Mouse (Mus musculus) thymus, postnatal 10 days (tissue): ENCODE results near the gene Flywch2.
"Not testable (repeated sequence)": the region's sequence is repeated elsewhere in the genome, so short reads cannot be mapped to it uniquely, and the experiment has no call there.

Experiments used
- DNase-seq, 2 experiments: peaks; one replicate each; pipeline ENCODE4 v3.0.0; 2021; ENCODE audit warnings: low spot score in 2 of 2

The Flywch2 gene

GRCm38 (mm10) chr17:23790269-23791078 lies 4.6 kb upstream of the Flywch2 start, which contains the start of gene Srrm2:
TSS of gene Srrm2 (plus strand) at chr17:23790532.
- peak; percentile 18 to 40 for DNase-seq

- DNase-seq: no peak
Observed at GRCm38 (mm10) chr17:23789749-23790268, 3.9 kb upstream of the Flywch2 start.

GRCm38 (mm10) chr17:23788973-23789372 lies 3.1 kb upstream of the Flywch2 start:
- no peak for DNase-seq

DNA sequence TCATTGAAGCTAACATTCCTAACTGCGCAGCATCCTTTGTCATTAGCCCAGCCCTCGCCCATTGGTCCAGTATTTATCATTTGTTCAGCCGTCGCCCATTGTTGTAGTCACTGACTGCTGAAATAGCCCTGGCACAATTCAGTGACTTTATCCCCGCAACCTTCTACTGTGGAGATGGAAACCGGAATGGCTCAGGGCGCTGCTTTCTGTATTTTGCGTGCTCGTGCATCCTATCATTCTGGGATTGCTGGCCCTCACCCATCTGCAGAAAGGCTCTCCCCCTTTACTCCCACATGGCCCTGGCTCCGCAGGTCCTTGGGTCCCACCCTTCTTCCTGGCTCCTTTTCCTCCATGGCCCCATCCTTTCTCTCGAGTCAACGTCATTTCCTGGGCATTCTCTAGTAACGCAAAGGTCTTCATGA lies 640 bp upstream of the Flywch2 start:
- no peak for DNase-seq

GRCm38 (mm10) chr17:23783352-23783751 lies 2.5 kb downstream of the Flywch2 start:
- no peak for DNase-seq

DNA sequence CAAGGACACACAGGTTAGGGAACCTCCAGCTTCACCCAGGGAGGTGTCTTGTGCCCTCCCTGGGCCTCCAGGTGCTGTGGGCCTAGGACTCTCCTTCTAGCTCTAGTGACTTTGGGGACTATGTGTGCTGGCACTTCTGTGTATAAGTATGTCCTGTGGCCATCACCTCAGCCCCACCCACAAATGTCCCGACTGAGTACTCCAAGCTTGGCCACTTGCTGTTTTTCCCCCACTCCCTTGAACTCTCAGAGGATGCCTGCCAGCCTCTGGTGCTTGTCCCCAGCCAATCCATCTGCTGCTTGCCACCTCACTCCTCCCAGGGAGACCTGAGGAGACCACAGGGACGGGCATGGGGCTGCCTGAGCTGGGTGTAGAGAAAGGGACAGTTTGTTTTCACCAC lies 7.4 kb downstream of the Flywch2 start:
- DNase-seq: no peak

- DNase-seq: no peak
Observed at GRCm38 (mm10) chr17:23777141-23777540, 8.7 kb downstream of the Flywch2 start.

GRCm38 (mm10) chr17:23776216-23776615 lies 9.7 kb downstream of the Flywch2 start:
- no peak for DNase-seq

- DNase-seq: peak; percentile 72 to 86
Observed at GRCm38 (mm10) chr17:23774090-23774489, 11.8 kb downstream of the Flywch2 start.

DNA sequence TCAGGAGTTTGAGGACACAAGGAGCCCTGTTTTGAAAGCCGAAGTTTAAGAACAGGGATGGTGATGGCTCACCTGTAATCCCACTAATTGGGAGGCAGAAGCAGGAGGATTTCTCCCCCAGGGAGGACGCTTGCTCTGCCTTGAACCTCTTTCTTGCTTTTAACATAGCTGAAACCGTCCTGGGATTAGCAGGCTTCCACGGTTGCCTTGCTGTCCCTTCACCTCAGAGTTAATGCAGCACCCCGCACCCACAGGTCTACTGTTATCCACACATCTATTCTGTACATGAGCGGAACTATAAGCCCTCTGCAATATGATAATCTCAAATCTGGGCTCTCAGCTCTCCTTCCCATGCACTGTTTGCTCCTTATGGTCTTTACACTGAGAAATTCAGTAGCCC lies 12.2 kb downstream of the Flywch2 start:
- DNase-seq: no peak

- DNase-seq: not testable (repeated sequence)
Observed at GRCm38 (mm10) chr17:23772219-23772556, 13.7 kb downstream of the Flywch2 start.

GRCm38 (mm10) chr17:23771284-23772218 lies 14.3 kb downstream of the Flywch2 start, which contains the start of gene Flywch1:
TSS of gene Flywch1 (minus strand) at chr17:23771602.
- peak; percentile 96 to 98 for DNase-seq

- DNase-seq: no peak
Observed at GRCm38 (mm10) chr17:23770896-23771283, 15.0 kb downstream of the Flywch2 start.

GRCm38 (mm10) chr17:23770493-23770892 lies 15.4 kb downstream of the Flywch2 start:
- DNase-seq: no peak

GRCm38 (mm10) chr17:23762976-23763375 lies 22.9 kb downstream of the Flywch2 start:
- DNase-seq: no peak

DNA sequence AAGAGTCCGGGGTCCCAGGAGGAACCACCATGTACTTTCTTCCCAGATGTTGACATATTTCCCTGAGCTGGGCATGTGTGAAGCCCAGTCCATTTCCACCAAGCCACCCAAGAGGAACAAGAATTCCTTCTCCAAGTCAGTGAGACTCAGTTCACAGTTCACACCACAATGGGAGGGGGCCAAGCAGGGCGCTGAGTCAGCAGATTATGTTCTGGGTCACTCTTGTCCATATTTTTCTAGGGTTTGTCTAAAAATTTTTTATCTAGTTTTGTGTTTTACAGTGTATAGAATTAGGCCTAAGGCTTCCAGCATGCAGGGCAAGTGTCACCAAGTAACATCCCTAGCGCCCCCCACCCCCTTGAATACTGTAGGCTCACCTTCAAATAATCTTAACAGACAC lies 24.7 kb downstream of the Flywch2 start:
- DNase-seq: no peak

DNA sequence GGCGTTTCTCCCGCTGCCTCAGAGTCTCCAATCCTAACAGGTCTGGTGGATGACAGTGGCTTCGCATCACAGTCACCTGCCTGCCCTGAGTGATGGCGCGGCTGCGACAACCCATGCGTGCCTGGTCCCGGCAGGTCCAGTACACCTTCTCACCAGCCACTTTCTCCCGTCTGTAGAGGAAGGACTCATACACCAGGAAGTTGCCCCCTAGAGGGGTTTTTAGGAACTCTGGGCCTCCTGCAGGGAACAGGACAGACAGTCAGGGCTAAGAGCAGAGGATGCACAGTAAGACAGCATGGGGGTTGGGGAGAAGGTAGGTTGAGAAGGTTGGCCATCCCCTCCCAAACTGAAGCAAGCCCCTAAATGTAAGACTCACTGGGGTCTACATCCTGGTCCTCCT lies 25.6 kb downstream of the Flywch2 start:
- no peak for DNase-seq

DNA sequence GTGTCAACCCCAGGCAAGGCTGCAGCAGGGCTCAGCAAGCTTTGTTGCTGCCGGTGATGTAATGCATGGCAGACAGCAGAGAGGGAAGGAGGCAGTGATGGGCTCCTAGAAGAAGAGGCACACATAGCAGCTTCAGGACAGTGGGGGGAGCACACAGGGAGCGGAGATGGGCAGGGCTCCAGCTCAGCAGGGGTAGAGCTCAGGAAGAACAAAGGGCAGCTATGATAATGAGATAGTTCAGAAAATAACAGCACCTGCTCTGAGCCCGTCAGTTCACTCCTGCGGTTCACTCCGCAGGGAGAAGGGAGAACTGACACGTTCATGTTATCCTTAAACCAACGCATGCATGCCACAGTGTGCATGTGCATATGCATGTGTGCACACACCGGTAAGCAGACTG lies 27.1 kb downstream of the Flywch2 start:
- DNase-seq: no peak

DNA sequence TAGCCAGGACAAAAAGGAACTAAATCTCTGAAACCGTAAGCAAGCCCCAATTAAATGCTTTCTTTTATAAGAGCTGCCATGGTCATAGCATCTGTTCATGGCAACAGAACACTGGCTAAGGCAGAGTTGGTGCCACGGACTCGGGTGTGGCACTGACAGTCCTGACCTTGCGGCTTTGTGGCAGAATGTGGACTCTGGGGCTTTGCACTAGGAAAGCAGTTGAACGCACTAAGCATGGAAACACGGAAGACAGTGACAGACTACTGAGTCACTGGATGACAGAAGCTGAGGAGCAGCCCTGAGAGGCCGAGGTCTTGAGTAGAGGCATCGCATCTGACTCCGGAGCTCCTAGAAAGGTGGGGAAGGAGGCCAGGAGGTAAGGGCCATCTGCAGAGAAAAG lies 28.3 kb downstream of the Flywch2 start:
- DNase-seq: no peak

DNA sequence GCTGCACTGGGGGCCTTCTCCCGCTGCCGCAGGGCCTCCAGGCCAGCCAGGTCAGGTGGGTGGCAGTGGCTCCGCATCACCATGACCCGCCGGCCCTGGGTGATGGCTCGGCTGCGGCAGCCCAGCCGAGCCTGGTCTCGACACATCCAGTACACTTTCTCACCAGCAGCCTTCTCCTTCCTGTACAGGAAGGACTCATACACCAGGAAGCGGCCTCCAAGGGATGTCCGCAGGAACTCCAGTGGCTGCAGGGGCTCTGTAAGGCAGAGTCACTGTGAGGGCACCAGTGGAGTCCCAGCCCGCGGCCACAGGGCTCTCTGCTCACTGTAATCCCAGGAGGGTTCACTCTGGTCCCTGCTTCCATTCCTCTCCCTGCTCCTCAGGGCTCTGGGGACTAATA lies 30.2 kb downstream of the Flywch2 start:
- DNase-seq: no peak

DNA sequence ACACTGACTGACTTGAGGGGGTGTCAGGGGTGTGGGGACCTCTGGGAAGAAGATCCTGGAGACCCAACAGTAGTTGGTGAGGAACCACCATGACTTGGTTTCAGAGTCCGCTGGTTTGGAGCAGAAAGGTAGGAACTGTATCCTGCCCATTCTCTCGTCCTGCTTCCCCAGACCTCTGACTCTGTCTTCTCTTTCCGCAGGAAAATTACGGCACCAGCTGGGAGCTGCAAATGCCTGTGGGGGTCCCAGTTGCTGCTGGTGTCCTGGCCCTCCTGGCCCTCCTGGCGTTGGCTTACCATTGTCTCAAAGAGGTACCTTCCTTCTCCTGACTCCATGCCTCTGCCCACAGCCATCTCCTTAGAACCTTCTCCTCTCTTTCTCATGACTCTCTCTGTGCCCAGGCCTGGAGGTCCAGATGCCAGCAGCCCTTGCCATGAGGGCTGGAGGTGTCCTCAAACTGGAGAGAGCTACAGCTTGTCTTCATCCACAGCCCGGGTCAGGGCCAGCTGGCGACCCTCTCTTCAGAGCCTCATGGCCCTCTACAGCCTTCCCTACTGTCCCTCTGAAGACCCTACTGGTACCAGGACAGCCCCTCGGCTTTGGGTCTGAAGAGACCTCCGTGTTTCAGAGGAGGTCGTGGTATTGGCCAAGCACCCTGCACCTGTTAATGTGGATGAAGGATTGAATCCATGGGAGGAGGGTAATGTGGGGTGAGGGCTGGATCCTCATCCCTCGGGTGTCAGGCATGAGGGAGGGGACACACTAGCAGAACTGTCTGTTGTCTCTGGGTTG lies 36.3 kb downstream of the Flywch2 start:
- DNase-seq: no peak
